Mouse (Mus musculus) thymus, postnatal 36 days (tissue): ENCODE measurements around the gene Wdr45.
A peak's percentile ranks its signal among the peaks of the same experiment; 100 is the strongest.

Experiments
- DNase-seq, 2 experiments: peaks; one replicate each; pipeline ENCODE4 v3.0.0; 2022; ENCODE audit warnings: mixed read lengths in 2 of 2

Gene Wdr45

GRCm38 (mm10) chrX:7764657-7765280 is 50.6 kb downstream of the Wdr45 start:
- no peak for DNase-seq

DNA sequence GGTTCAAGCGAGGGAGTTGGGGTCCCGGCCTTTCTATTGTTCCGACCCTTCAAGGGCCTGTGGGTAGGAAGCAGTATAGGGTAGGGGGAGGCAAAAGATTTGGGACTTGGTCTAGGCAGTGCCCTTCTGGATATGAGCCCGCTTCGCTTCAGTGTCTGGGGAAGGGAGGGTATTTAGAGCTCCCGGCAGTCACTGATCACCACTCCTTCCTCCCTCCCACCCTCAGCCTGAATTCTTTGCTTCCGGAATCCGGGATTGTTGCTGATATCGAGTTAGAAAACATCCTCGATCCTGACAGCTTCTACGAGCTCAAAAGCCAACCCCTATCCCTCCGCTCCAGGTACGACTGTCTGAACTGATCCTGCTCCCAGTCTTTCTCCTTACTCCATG is 51.1 kb downstream of the Wdr45 start:
- DNase-seq = no peak

DNA sequence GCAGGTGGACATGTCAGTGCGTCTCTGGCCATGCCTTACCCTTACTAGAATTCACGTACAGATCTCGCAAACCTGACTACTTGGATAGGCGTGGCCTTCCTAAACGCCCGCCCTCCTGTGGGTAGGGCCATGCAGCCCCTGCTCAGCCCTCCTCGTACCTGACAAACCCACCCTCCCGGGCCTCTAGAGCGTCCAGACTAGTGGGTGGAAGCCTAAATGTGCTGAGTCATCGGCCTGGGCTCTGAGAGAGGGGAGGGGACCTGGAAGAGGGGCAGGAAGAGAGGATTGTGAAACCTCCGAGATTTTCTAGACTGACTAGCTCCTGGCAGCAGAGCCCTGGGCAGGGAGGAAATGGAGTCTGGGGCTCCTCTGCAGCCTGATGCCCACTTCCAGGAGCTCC is 51.6 kb downstream of the Wdr45 start:
- peak in 1 of 2 experiments; percentile 10 for DNase-seq

GRCm38 (mm10) chrX:7769302-7770017 is 55.3 kb downstream of the Wdr45 start:
- DNase-seq = no peak

GRCm38 (mm10) chrX:7772766-7773165 is 58.6 kb downstream of the Wdr45 start:
- DNase-seq = no peak

GRCm38 (mm10) chrX:7775501-7776205 is 61.5 kb downstream of the Wdr45 start:
- DNase-seq = no peak

- peak in 1 of 2 experiments; percentile 39 for DNase-seq
Measured at GRCm38 (mm10) chrX:7776329-7777082, 62.4 kb downstream of the Wdr45 start.
